Mouse (Mus musculus) embryonic fibroblast, embryonic 13.5 days (primary cell): ENCODE results near the gene Sp4. TPM values are rescaled to one million over a fixed set of nuclear protein-coding genes. Genes with fewer than 3 reads are reported as not detected.

Experiments used
- H3K27ac ChIP-seq: 2 replicates; pipeline ENCODE4 v1.5.1; 2012; ENCODE audit warnings: low read length, control low read depth, inconsistent platforms; ENCODE audit not compliant: insufficient read depth
- H3K4me1 ChIP-seq: 2 replicates; pipeline ENCODE4 v1.6.1; 2011; ENCODE audit warnings: low read length; ENCODE audit not compliant: control insufficient read depth, insufficient read depth
- H3K4me3 ChIP-seq: 2 replicates; pipeline ENCODE4 v1.5.1; 2011; ENCODE audit warnings: mild to moderate bottlenecking, control low read depth, low read length; ENCODE audit not compliant: insufficient read depth
- CTCF ChIP-seq: IDR thresholded peaks from 2 replicates; pipeline ENCODE4 v1.5.1; 2011; ENCODE audit warnings: mild to moderate bottlenecking, control low read depth, low read length, moderate library complexity, borderline replicate concordance; ENCODE audit not compliant: insufficient read depth
- POLR2A ChIP-seq: IDR thresholded peaks from 2 replicates; pipeline ENCODE4 v1.6.1; 2011; ENCODE audit warnings: low read depth, mild to moderate bottlenecking, control low read depth, low read length, moderate library complexity
- polyA plus RNA-seq: library from polyadenylated mRNA; stranded (reverse); fragments of >200 nt; gene quantifications from 2 replicates; pipeline ENCODE4 v1.2.4, GENCODE M21; 2011; ENCODE audit warnings: low read depth; ENCODE audit not compliant: missing spikeins, insufficient read length

Gene Sp4
- polyA plus RNA-seq: 5.0 and 6.0 TPM in 2 replicates

GRCm38 (mm10) chr12:118301072-118301865 lies at the start of gene Sp4:
Sp4 (minus strand) TSS chr12:118301440.
- TF ChIP-seq CTCF (no peak), POLR2A (peak; percentile 43)
- H3K4me1 ChIP-seq: 0 out of 2 replicates have a peak, but pooled peaks cover 2% of the 10 kb centered on the region
- H3K4me3 ChIP-seq: peak within 1 kb of the TSS; percentile 99
- H3K27ac ChIP-seq: 0 out of 2 replicates have a peak within 1 kb of the TSS, but pooled peaks have one; percentile 27

GRCm38 (mm10) chr12:118339107-118339506 lies 37.9 kb upstream of the Sp4 start:
- H3K4me1 ChIP-seq: no peaks in the 10 kb centered on the region
- TF ChIP-seq CTCF (no peak), POLR2A (no peak)
- no peak overlapping the region for H3K27ac ChIP-seq
- no peak overlapping the region for H3K4me3 ChIP-seq

- Histone ChIP-seq H3K4me1 (no peaks in the 10 kb centered on the region), H3K4me3 (no peak overlapping the region), H3K27ac (no peak overlapping the region)
- no peak for TF ChIP-seq CTCF
- TF ChIP-seq POLR2A: no peak
Measured at GRCm38 (mm10) chr12:118338243-118338642, 37.0 kb upstream of the Sp4 start.

DNA sequence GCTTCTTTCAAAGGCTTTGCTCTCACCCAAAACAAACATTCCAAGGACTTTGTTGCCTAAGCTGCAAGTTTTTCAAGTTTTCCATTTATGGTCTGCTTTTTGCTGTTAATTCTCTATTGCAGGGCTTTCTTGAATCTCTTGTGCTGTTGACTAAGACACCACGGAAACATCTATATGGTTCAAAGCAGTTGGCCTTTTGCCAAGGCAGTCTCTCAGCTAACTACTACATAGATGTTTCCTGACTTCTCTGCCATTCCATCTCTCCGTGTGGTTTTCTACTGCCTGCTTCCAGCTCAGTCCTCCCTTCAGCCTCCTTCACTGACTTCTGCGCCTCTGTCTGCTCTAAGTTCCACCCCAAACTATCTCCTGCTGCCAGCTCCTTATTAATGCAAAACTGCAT lies 36.1 kb upstream of the Sp4 start:
- TF ChIP-seq CTCF (no peak), POLR2A (no peak)
- Histone ChIP-seq H3K27ac (no peak overlapping the region), H3K4me1 (no peaks in the 10 kb centered on the region), H3K4me3 (no peak overlapping the region)

- Histone ChIP-seq H3K4me3 (no peak overlapping the region), H3K27ac (no peak overlapping the region), H3K4me1 (no peaks in the 10 kb centered on the region)
- TF ChIP-seq POLR2A: no peak
- no peak for TF ChIP-seq CTCF
Measured at GRCm38 (mm10) chr12:118328739-118329249, 27.6 kb upstream of the Sp4 start.

DNA sequence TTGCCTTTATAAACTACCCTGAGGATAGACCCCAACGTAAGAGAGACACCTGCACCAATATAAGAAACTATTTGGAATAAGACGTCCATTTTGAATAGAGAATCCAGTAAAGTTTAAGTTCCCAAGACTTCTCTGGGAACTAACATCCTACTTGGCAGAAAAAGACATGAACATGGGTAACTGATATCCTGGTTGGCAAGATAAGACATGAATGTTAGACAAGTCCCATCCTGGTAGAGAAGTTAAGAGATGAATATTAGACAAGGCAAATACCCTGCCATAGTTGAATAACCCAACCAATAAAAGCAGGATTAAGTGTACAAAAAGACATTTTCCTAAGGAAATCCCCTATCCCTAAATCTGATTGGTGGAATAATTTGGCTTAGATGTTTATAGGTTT lies 26.3 kb upstream of the Sp4 start:
- no peak overlapping the region for H3K4me3 ChIP-seq
- no peak overlapping the region for H3K27ac ChIP-seq
- H3K4me1 ChIP-seq: no peaks in the 10 kb centered on the region
- TF ChIP-seq CTCF (no peak), POLR2A (no peak)

- Histone ChIP-seq H3K27ac (no peak overlapping the region), H3K4me3 (no peak overlapping the region), H3K4me1 (no peaks in the 10 kb centered on the region)
- no peak for TF ChIP-seq POLR2A
- no peak for TF ChIP-seq CTCF
Measured at GRCm38 (mm10) chr12:118326161-118326560, 24.9 kb upstream of the Sp4 start.

DNA sequence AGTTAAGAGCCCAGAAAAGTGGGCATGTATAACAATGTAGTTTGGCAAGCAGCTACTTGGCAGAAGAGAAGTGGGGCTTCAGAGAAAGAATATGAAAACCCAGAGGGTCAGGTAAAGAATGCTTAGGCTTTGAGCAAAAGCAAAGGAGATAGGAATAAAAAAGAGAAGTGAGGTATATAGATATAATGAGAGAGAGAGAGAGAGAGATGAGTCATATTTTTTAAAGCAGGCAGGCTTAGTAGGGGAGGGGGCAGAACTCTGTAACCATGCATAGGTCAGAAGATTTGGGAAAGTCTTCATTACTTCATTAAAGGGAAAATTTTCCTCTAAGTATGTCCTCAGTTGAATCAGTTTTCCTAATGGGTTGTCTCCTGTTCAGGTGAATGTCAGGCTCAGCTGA lies 18.8 kb upstream of the Sp4 start:
- H3K4me1 ChIP-seq: no peaks in the 10 kb centered on the region
- no peak overlapping the region for H3K27ac ChIP-seq
- H3K4me3 ChIP-seq: no peak overlapping the region
- TF ChIP-seq POLR2A: no peak
- TF ChIP-seq CTCF: no peak

- TF ChIP-seq CTCF: no peak
- TF ChIP-seq POLR2A: no peak
- Histone ChIP-seq H3K4me1 (no peaks in the 10 kb centered on the region), H3K27ac (no peak overlapping the region), H3K4me3 (no peak overlapping the region)
Measured at GRCm38 (mm10) chr12:118314477-118314845, 13.2 kb upstream of the Sp4 start.

DNA sequence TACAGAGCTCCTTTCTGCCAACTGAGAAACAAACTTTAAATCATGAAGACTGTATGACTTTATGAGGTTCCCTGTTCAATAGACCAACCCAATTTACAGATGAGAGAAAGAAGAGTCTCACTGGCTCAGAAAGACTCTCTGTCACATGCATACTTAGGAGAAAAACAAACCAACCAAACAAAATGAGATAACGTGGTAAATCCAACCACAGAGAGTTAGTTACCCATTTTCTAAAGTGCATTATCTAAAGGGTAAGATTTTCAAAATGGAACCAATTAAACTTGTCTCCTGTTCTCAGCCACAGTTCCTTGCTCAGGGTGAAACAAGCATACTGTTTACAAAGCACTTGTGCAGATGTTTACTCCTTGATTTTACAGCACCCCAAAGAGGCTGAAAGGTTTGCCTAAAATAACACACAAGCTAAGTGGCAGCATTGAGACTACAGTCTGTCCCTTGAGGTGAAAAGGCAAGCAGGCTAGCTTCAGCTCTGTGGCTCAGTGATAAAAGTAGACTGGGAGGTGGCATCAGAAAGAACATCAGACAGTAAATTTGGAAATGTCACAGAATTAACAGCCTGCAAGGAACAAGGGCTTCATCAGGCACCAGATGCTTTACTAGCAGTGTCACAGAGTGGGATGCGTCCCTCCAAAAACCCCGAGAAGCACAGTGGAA lies 12.7 kb upstream of the Sp4 start:
- Histone ChIP-seq H3K4me1 (no peaks in the 10 kb centered on the region), H3K27ac (no peak overlapping the region), H3K4me3 (no peak overlapping the region)
- TF ChIP-seq POLR2A (no peak), CTCF (no peak)

GRCm38 (mm10) chr12:118303586-118303985 lies 2.3 kb upstream of the Sp4 start:
- H3K4me1 ChIP-seq: 0 out of 2 replicates have a peak, but pooled peaks cover 2% of the 10 kb centered on the region
- TF ChIP-seq POLR2A: no peak
- TF ChIP-seq CTCF: no peak
- H3K4me3 ChIP-seq: no peak overlapping the region

More at GRCm38 (mm10) chr12:118303586-118303985, 2.3 kb upstream of the Sp4 start:
- H3K27ac ChIP-seq: no peak overlapping the region
